Mouse (Mus musculus): Measurements from ENCODE around the gene Cep55. TPM values are rescaled to one million over a fixed set of nuclear protein-coding genes. Genes with fewer than 3 reads are reported as not detected.

Cep55 gene
- polyA plus RNA-seq, 1 experiment from 2014 or later, result 4.6 TPM

GRCm38 (mm10) chr19:38035766-38036165 lies 19.0 kb upstream of the Cep55 start:
- no peak for DNase-seq (ENCODE audit: low spot score)
- H3K27me3 ChIP-seq (ENCODE audit: control insufficient read depth, insufficient read depth, low read length), result no peaks in the 10 kb centered on the region
- WGBS, result 74% methylated on average over 2 of the region's 2 CpGs
- no peak overlapping the region for H3K4me3 ChIP-seq (replicated peaks; ENCODE audit: low read length)
- no peak overlapping the region for H3K4me2 ChIP-seq (replicated peaks)
- no peaks in the 10 kb centered on the region for H3K36me3 ChIP-seq (replicated peaks; ENCODE audit: control insufficient read depth, insufficient read depth)
- no peak overlapping the region for H3K9ac ChIP-seq
- no peak overlapping the region for H3K27ac ChIP-seq
- no peaks in the 10 kb centered on the region for H3K9me3 ChIP-seq (ENCODE audit: control insufficient read depth, low read length)
- ATAC-seq (ENCODE audit: low FRiP score), result no peak
- no peaks in the 10 kb centered on the region for H3K4me1 ChIP-seq (replicated peaks; ENCODE audit: control insufficient read depth, insufficient read depth, low read length)

GRCm38 (mm10) chr19:38038267-38038666 lies 16.5 kb upstream of the Cep55 start:
- peaks cover 14% of the 10 kb centered on the region for H3K27me3 ChIP-seq (ENCODE audit: control insufficient read depth, insufficient read depth, low read length)
- no peak overlapping the region for H3K9ac ChIP-seq
- no peak overlapping the region for H3K4me3 ChIP-seq (replicated peaks; ENCODE audit: low read length)
- H3K4me1 ChIP-seq (replicated peaks; ENCODE audit: control insufficient read depth, insufficient read depth, low read length), result no peaks in the 10 kb centered on the region
- H3K9me3 ChIP-seq (ENCODE audit: control insufficient read depth, low read length), result no peaks in the 10 kb centered on the region
- no peak overlapping the region for H3K27ac ChIP-seq
- H3K4me2 ChIP-seq (replicated peaks), result no peak overlapping the region
- no peak for DNase-seq (ENCODE audit: low spot score)
- no peaks in the 10 kb centered on the region for H3K36me3 ChIP-seq (replicated peaks; ENCODE audit: control insufficient read depth, insufficient read depth)
- no peak for ATAC-seq (ENCODE audit: low FRiP score)
- WGBS, result 87% methylated on average over 2 of the region's 2 CpGs

DNA sequence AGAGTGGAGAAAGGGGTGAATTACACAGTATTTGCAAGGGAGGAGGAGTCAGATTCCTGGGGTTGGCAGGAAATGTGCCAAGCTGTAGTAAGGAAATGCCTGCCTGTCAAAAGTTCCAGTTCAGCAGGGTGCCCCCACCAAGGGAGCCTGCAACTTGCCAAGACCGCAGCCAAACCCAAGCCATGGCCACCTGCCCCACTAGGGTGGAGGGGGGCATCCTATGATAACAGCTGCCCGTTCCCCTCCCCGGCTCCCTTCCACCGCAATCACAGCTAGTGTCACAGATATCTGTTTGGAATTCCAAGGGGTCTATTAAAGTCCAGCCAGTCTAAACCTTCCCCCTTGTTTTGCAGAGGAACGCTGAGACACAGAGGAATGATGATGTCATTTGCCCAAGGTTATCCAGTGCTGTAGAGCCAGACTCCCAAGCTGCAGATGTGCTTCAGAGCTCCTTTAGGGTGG lies 12.5 kb upstream of the Cep55 start:
- DNase-seq (ENCODE audit: low spot score) (no peak), ATAC-seq (ENCODE audit: low FRiP score) (no peak)
- H3K9ac ChIP-seq, result no peak overlapping the region
- no peaks in the 10 kb centered on the region for H3K9me3 ChIP-seq (ENCODE audit: control insufficient read depth, low read length)
- whole genome bisulfite sequencing, result 46% methylated on average over 5 of the region's 5 CpGs
- H3K4me1 ChIP-seq (replicated peaks; ENCODE audit: control insufficient read depth, insufficient read depth, low read length), result no peaks in the 10 kb centered on the region
- peak overlapping the region; percentile 5; the same call in 1 of the 2 replicates for H3K4me3 ChIP-seq (replicated peaks; ENCODE audit: low read length)
- H3K27me3 ChIP-seq (ENCODE audit: control insufficient read depth, insufficient read depth, low read length), result peaks cover 28% of the 10 kb centered on the region
- H3K27ac ChIP-seq, result no peak overlapping the region
- H3K4me2 ChIP-seq (replicated peaks), result peak overlapping the region; percentile 54
- no peaks in the 10 kb centered on the region for H3K36me3 ChIP-seq (replicated peaks; ENCODE audit: control insufficient read depth, insufficient read depth)

GRCm38 (mm10) chr19:38043281-38043981 lies 11.4 kb upstream of the Cep55 start, which contains the start of gene Myof:
Myof (minus strand) TSS chr19:38043577.
- no peaks in the 10 kb centered on the region for H3K36me3 ChIP-seq (replicated peaks; ENCODE audit: control insufficient read depth, insufficient read depth)
- no peak for ATAC-seq (ENCODE audit: low FRiP score)

DNA sequence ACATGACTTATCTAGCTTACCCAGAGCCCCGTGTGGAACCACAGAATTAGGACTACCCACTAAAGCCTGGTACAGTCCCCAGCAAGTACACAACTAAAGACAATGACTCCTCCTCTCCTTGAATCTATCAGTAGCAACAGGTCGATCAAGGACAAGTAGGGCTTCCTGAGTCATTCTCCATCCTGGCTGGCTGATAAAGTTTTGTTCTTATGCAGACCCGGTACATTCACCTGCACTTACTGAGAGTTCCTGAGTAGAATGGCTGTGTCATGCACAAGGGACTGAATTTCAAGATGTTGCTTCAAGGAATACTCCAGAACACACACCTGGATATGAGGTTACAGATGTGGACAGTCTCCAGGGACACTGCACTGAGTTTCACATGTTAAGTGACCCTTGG lies 9.6 kb upstream of the Cep55 start:
- DNase-seq (ENCODE audit: low spot score) (no peak), ATAC-seq (ENCODE audit: low FRiP score) (no peak)
- H3K27ac ChIP-seq, result no peak overlapping the region
- peaks cover 28% of the 10 kb centered on the region for H3K27me3 ChIP-seq (ENCODE audit: control insufficient read depth, insufficient read depth, low read length)
- no peak overlapping the region for H3K4me3 ChIP-seq (replicated peaks; ENCODE audit: low read length)
- no peak overlapping the region for H3K9ac ChIP-seq
- H3K36me3 ChIP-seq (replicated peaks; ENCODE audit: control insufficient read depth, insufficient read depth), result no peaks in the 10 kb centered on the region
- WGBS, result 88% methylated on average over 3 of the region's 3 CpGs
- H3K4me2 ChIP-seq (replicated peaks), result no peak overlapping the region
- no peaks in the 10 kb centered on the region for H3K4me1 ChIP-seq (replicated peaks; ENCODE audit: control insufficient read depth, insufficient read depth, low read length)
- H3K9me3 ChIP-seq (ENCODE audit: control insufficient read depth, low read length), result no peaks in the 10 kb centered on the region

More at GRCm38 (mm10) chr19:38043281-38043981, 11.4 kb upstream of the Cep55 start, which contains the start of gene Myof:
- Histone ChIP-seq H3K9ac (no peak within 1 kb of the TSS; the same call in 1 of the 2 replicates), H3K27me3 (ENCODE audit: control insufficient read depth, insufficient read depth, low read length) (peaks cover 28% of the 10 kb centered on the region), H3K4me3 (replicated peaks; ENCODE audit: low read length) (peak within 1 kb of the TSS; percentile 27), H3K4me2 (replicated peaks) (peak within 1 kb of the TSS; percentile 54), H3K27ac (no peak within 1 kb of the TSS), H3K9me3 (ENCODE audit: control insufficient read depth, low read length) (no peaks in the 10 kb centered on the region), H3K4me1 (replicated peaks; ENCODE audit: control insufficient read depth, insufficient read depth, low read length) (no peaks in the 10 kb centered on the region)
- under 1% methylated on average over 28 of the region's 28 CpGs for WGBS
- DNase-seq (ENCODE audit: low spot score), result no peak

GRCm38 (mm10) chr19:38049686-38050085 lies 5.1 kb upstream of the Cep55 start:
- 100% methylated on average over 1 of the region's 1 CpGs for WGBS

GRCm38 (mm10) chr19:38053227-38054041 lies 1.4 kb upstream of the Cep55 start:
- WGBS, result 35% methylated on average over 8 of the region's 8 CpGs
- no peak overlapping the region for H3K27ac ChIP-seq
- DNase-seq (ENCODE audit: low spot score), result peak; percentile 57
- H3K27me3 ChIP-seq (ENCODE audit: control insufficient read depth, insufficient read depth, low read length), result no peaks in the 10 kb centered on the region
- ATAC-seq (ENCODE audit: low FRiP score), result no peak
- H3K4me3 ChIP-seq (replicated peaks; ENCODE audit: low read length), result peak overlapping the region; percentile 73
- H3K9me3 ChIP-seq (ENCODE audit: control insufficient read depth, low read length), result no peaks in the 10 kb centered on the region
- peak overlapping the region; percentile 94 for H3K4me2 ChIP-seq (replicated peaks)
- 0 out of 2 replicates have a peak, but pooled peaks cover 2% of the 10 kb centered on the region for H3K4me1 ChIP-seq (replicated peaks; ENCODE audit: control insufficient read depth, insufficient read depth, low read length)
- H3K36me3 ChIP-seq (replicated peaks; ENCODE audit: control insufficient read depth, insufficient read depth), result no peaks in the 10 kb centered on the region
- H3K9ac ChIP-seq, result peak overlapping the region; percentile 59; the same call in 1 of the 2 replicates

More at GRCm38 (mm10) chr19:38049686-38050085, 5.1 kb upstream of the Cep55 start:
- Histone ChIP-seq H3K9me3 (ENCODE audit: control insufficient read depth, low read length) (no peaks in the 10 kb centered on the region), H3K27me3 (ENCODE audit: control insufficient read depth, insufficient read depth, low read length) (no peaks in the 10 kb centered on the region), H3K9ac (no peak overlapping the region), H3K4me3 (replicated peaks; ENCODE audit: low read length) (no peak overlapping the region), H3K36me3 (replicated peaks; ENCODE audit: control insufficient read depth, insufficient read depth) (no peaks in the 10 kb centered on the region), H3K4me2 (replicated peaks) (no peak overlapping the region), H3K4me1 (replicated peaks; ENCODE audit: control insufficient read depth, insufficient read depth, low read length) (no peaks in the 10 kb centered on the region), H3K27ac (no peak overlapping the region)
- DNase-seq (ENCODE audit: low spot score) (no peak), ATAC-seq (ENCODE audit: low FRiP score) (no peak)

- Histone ChIP-seq H3K4me3 (replicated peaks; ENCODE audit: low read length) (peak overlapping the region; percentile 73), H3K9ac (peak overlapping the region; percentile 59), H3K9me3 (ENCODE audit: control insufficient read depth, low read length) (no peaks in the 10 kb centered on the region), H3K36me3 (replicated peaks; ENCODE audit: control insufficient read depth, insufficient read depth) (no peaks in the 10 kb centered on the region), H3K27ac (0 out of 2 replicates have a peak overlapping the region, but pooled peaks have one; percentile 18), H3K4me2 (replicated peaks) (peak overlapping the region; percentile 94), H3K27me3 (ENCODE audit: control insufficient read depth, insufficient read depth, low read length) (no peaks in the 10 kb centered on the region), H3K4me1 (replicated peaks; ENCODE audit: control insufficient read depth, insufficient read depth, low read length) (0 out of 2 replicates have a peak, but pooled peaks cover 2% of the 10 kb centered on the region)
- DNase-seq (ENCODE audit: low spot score), result peak; percentile 41
- peak; percentile 92 for ATAC-seq (ENCODE audit: low FRiP score)
- under 1% methylated on average over 23 of the region's 23 CpGs for WGBS
Observed at GRCm38 (mm10) chr19:38054149-38054719, 577 bp upstream of the Cep55 start.

GRCm38 (mm10) chr19:38055798-38056197 lies 987 bp downstream of the Cep55 start:
- no peaks in the 10 kb centered on the region for H3K9me3 ChIP-seq (ENCODE audit: control insufficient read depth, low read length)
- H3K36me3 ChIP-seq (replicated peaks; ENCODE audit: control insufficient read depth, insufficient read depth), result peaks cover 6% of the 10 kb centered on the region; the same call in 1 of the 2 replicates
- ATAC-seq (ENCODE audit: low FRiP score) (no peak), DNase-seq (ENCODE audit: low spot score) (no peak)
- WGBS, result 20% methylated on average over 6 of the region's 6 CpGs
- H3K9ac ChIP-seq, result no peak overlapping the region
- H3K27ac ChIP-seq, result no peak overlapping the region
- H3K4me3 ChIP-seq (replicated peaks; ENCODE audit: low read length), result peak overlapping the region; percentile 73
- H3K4me2 ChIP-seq (replicated peaks), result peak overlapping the region; percentile 94
- 0 out of 2 replicates have a peak, but pooled peaks cover 2% of the 10 kb centered on the region for H3K4me1 ChIP-seq (replicated peaks; ENCODE audit: control insufficient read depth, insufficient read depth, low read length)
- H3K27me3 ChIP-seq (ENCODE audit: control insufficient read depth, insufficient read depth, low read length), result no peaks in the 10 kb centered on the region
